Mouse (Mus musculus): ENCODE measurements around the gene Mob3c.

DNA sequence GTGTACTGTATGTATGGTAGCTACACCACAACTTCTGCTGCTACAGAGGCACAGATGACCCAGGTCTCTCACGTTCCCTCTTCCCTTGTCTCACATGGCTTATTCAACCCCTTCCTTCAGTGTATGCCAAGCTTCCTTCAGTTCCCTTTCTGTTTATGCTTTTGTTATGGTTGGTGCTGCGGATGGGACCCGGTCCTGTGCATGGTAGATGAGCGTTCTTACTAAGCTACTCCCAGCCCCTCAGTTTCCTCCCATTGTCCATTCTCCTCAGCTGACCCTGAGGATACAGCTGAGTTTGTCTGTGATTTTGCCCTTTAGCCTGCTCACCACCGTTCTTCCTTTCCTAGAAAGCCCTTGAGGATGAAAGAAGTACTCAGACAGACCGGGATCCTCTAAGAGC is 23.7 kb downstream of the Mob3c start:
- TF ChIP-seq CTCF (IDR thresholded peaks at IDR 0.05; ENCODE audit: borderline replicate concordance, control insufficient read depth, extremely low read depth, insufficient read depth, low read length, poor library complexity) (no peak), POLR2A (IDR thresholded peaks at IDR 0.05; ENCODE audit: control insufficient read depth, extremely low read depth, insufficient read depth, low read length, poor library complexity) (no peak)

All from thymus, adult 2 months (tissue).